ENCODE assay signal across 8 mouse cellular contexts in the genomic region with DNA sequence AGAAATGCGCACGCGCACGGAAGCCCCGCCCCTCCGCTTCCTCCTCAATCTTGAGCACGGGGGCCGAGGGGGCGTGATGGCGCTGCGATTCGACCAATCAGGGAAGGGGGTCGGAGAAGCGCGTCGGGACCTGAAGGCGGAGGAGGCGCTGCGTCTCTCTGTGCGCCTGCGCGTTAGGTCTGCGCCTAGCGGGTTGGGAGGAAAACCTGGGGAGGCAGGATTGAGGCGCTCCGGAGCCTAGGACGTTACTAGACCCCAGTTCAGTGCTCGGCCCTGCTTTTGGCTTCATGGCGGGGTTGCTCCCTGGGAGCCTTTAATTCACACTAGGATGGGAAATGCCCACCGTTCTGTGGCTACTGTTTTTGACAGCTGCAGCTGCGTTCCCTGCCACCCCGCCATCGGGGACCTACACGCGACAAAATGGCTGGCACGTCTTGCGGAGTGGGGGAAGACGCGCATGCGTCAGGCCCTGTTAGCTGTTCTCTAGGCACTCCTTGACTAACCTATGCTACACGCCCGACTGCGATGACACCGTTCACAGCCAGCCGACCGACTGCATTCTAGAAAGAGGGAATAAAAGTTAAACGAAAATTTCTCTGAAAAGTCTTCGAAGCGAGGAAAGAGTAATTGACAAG. TPM values are rescaled to one million over a fixed set of nuclear protein-coding genes. Genes with fewer than 3 reads are reported as not detected.
DNase-seq lines count a peak whose midpoint lies in the region; ATAC-seq and TF ChIP-seq lines count a peak whose summit lies in the region.

No protein-coding gene starts in this region.

- peaks cover 44% of the 10 kb centered on the region for H3K4me1 ChIP-seq in E14TG2a.4 (replicated peaks; ENCODE audit: low read depth, low read length)
- peaks cover 18% of the 10 kb centered on the region for H3K4me1 ChIP-seq in forebrain, embryonic 12.5 days
- peaks cover 20% of the 10 kb centered on the region for H3K4me1 ChIP-seq in heart, postnatal 0 days (ENCODE audit: control insufficient read depth, insufficient read depth)
- peaks cover 23% of the 10 kb centered on the region for H3K4me1 ChIP-seq in liver, embryonic 16.5 days (ENCODE audit: control insufficient read depth, low read depth, low read length)
- peaks cover 36% of the 10 kb centered on the region for H3K4me1 ChIP-seq in neural tube, embryonic 13.5 days (replicated peaks)
- H3K4me1 ChIP-seq in testis, adult 2 months (ENCODE audit: control insufficient read depth, insufficient read depth, low read length) = no peaks in the 10 kb centered on the region; the same call in 1 of the 2 replicates

- H3K27ac ChIP-seq in forebrain, embryonic 12.5 days = peak overlapping the region; percentile 98
- peak overlapping the region; percentile 99 for H3K27ac ChIP-seq in heart, postnatal 0 days (ENCODE audit: low read depth)
- H3K27ac ChIP-seq in liver, embryonic 16.5 days (ENCODE audit: low read length) = peak overlapping the region; percentile 99
- peak overlapping the region; percentile 100 for H3K27ac ChIP-seq in neural tube, embryonic 13.5 days (replicated peaks)
- H3K27ac ChIP-seq in testis, adult 2 months (ENCODE audit: control insufficient read depth, insufficient read depth, low read depth, low read length) = peak overlapping the region; percentile 100

- no peaks in the 10 kb centered on the region for H3K9me3 ChIP-seq in E14TG2a.4 (ENCODE audit: low read length)
- H3K9me3 ChIP-seq in forebrain, embryonic 12.5 days = no peaks in the 10 kb centered on the region
- H3K9me3 ChIP-seq in heart, postnatal 0 days (replicated peaks; ENCODE audit: control insufficient read depth, low read length) = no peaks in the 10 kb centered on the region
- no peaks in the 10 kb centered on the region for H3K9me3 ChIP-seq in liver, embryonic 16.5 days (replicated peaks; ENCODE audit: control insufficient read depth, low read length)
- no peaks in the 10 kb centered on the region for H3K9me3 ChIP-seq in neural tube, embryonic 13.5 days

- H3K36me3 ChIP-seq in E14TG2a.4 (ENCODE audit: insufficient read depth, low read length) = peaks cover 40% of the 10 kb centered on the region
- no peaks in the 10 kb centered on the region; the same call in 1 of the 2 replicates for H3K36me3 ChIP-seq in forebrain, embryonic 12.5 days (replicated peaks)
- no peaks in the 10 kb centered on the region for H3K36me3 ChIP-seq in heart, postnatal 0 days (replicated peaks; ENCODE audit: control insufficient read depth, insufficient read depth, low read length)
- no peaks in the 10 kb centered on the region for H3K36me3 ChIP-seq in liver, embryonic 16.5 days (ENCODE audit: control insufficient read depth, insufficient read depth)
- H3K36me3 ChIP-seq in neural tube, embryonic 13.5 days = no peaks in the 10 kb centered on the region
- no peaks in the 10 kb centered on the region for H3K36me3 ChIP-seq in testis, adult 2 months (ENCODE audit: control insufficient read depth, insufficient read depth, low read length)

- no peaks in the 10 kb centered on the region for H3K27me3 ChIP-seq in E14TG2a.4 (ENCODE audit: insufficient read depth, low read length)
- H3K27me3 ChIP-seq in forebrain, embryonic 12.5 days = no peaks in the 10 kb centered on the region
- no peaks in the 10 kb centered on the region for H3K27me3 ChIP-seq in heart, postnatal 0 days (ENCODE audit: control insufficient read depth, insufficient read depth, low read length)
- H3K27me3 ChIP-seq in liver, embryonic 16.5 days (ENCODE audit: control insufficient read depth, insufficient read depth, low read depth, low read length) = no peaks in the 10 kb centered on the region
- H3K27me3 ChIP-seq in neural tube, embryonic 13.5 days = no peaks in the 10 kb centered on the region
- no peaks in the 10 kb centered on the region for H3K27me3 ChIP-seq in testis, adult 2 months (ENCODE audit: control insufficient read depth, insufficient read depth, low read length)

- no peak for TF ChIP-seq CTCF in E14TG2a.4 (conservative IDR thresholded peaks at IDR 0.05; ENCODE audit: low read length)
- no peak for TF ChIP-seq CTCF in heart, postnatal 0 days (IDR thresholded peaks at IDR 0.05; ENCODE audit: low read depth)
- TF ChIP-seq CTCF in testis, adult 2 months (IDR thresholded peaks at IDR 0.05; ENCODE audit: control insufficient read depth, insufficient read depth, insufficient replicate concordance, low read depth, low read length) = no peak

- H3K4me3 ChIP-seq in E14TG2a.4 (replicated peaks; ENCODE audit: low read length) = peak overlapping the region; percentile 90
- H3K4me3 ChIP-seq in forebrain, embryonic 12.5 days (replicated peaks) = peak overlapping the region; percentile 82
- peak overlapping the region; percentile 73 for H3K4me3 ChIP-seq in heart, postnatal 0 days (ENCODE audit: low read depth, low read length)
- peak overlapping the region; percentile 91 for H3K4me3 ChIP-seq in liver, embryonic 16.5 days (ENCODE audit: low read depth, low read length)
- H3K4me3 ChIP-seq in neural tube, embryonic 13.5 days = peak overlapping the region; percentile 69
- peak overlapping the region; percentile 97 for H3K4me3 ChIP-seq in testis, adult 2 months (ENCODE audit: control insufficient read depth, low read depth, low read length)

- peak overlapping the region; percentile 51 for H3K4me2 ChIP-seq in forebrain, embryonic 12.5 days
- H3K4me2 ChIP-seq in heart, postnatal 0 days (ENCODE audit: low read depth, low read length) = peak overlapping the region; percentile 70
- peak overlapping the region; percentile 81 for H3K4me2 ChIP-seq in liver, embryonic 16.5 days (ENCODE audit: low read depth, low read length)
- peak overlapping the region; percentile 60 for H3K4me2 ChIP-seq in neural tube, embryonic 13.5 days

- peak; percentile 100 for DNase-seq in c-Kit-positive CD71-positive TER-119-positive erythroid progenitor cells, embryonic 14.5 days (ENCODE audit: low spot score)
- DNase-seq in heart, postnatal 0 days (ENCODE audit: low spot score) = peak; percentile 99
- peak; percentile 100 for DNase-seq in kidney, postnatal 4 days

- TF ChIP-seq EP300 in heart, postnatal 0 days (IDR thresholded peaks at IDR 0.05; ENCODE audit: low read depth) = peak; percentile 61; the same call in 1 of the 2 replicates

- peak overlapping the region; percentile 69 for H3K9ac ChIP-seq in forebrain, embryonic 12.5 days
- peak overlapping the region; percentile 58 for H3K9ac ChIP-seq in heart, postnatal 0 days (replicated peaks; ENCODE audit: low read depth, low read length)
- peak overlapping the region; percentile 96 for H3K9ac ChIP-seq in liver, embryonic 16.5 days (ENCODE audit: low read depth, low read length)
- peak overlapping the region; percentile 78 for H3K9ac ChIP-seq in neural tube, embryonic 13.5 days

- TF ChIP-seq POLR2A in testis, adult 2 months (IDR thresholded peaks at IDR 0.05; ENCODE audit: control insufficient read depth, low read depth, low read length) = peak; percentile 92

- ATAC-seq in forebrain, embryonic 12.5 days (ENCODE audit: low FRiP score) = peak; percentile 96
- peak; percentile 96 for ATAC-seq in heart, postnatal 0 days (ENCODE audit: insufficient read depth, low read depth)
- peak; percentile 94 for ATAC-seq in liver, embryonic 16.5 days (ENCODE audit: low read depth)
- ATAC-seq in neural tube, embryonic 13.5 days (ENCODE audit: low read depth) = peak; percentile 97

- under 1% methylated on average over 49 of the region's 49 CpGs for WGBS in forebrain, embryonic 12.5 days
- WGBS in heart, postnatal 0 days = under 1% methylated on average over 49 of the region's 49 CpGs
- under 1% methylated on average over 49 of the region's 49 CpGs for WGBS in liver, embryonic 16.5 days (ENCODE audit: insufficient replicate concordance)
- WGBS in neural tube, embryonic 13.5 days = under 1% methylated on average over 49 of the region's 49 CpGs

RNA-seq across cellular contexts. Expression of gene Rprd2, which starts 0.8 kb away (rescaled TPM):
- 29.1 and 31.0 TPM in 2 replicates for polyA plus RNA-seq in forebrain, embryonic 12.5 days (2016; fragmentation: Nextera tagmentation; extraction: Ambion mirVana)
- total RNA-seq in heart, postnatal 0 days (2014; rRNA removed; ENCODE audit: low replicate concordance) = 25.6 and 28.8 TPM in 2 replicates
- polyA plus RNA-seq in heart, postnatal 0 days (2015; fragmentation: Nextera tagmentation; extraction: Ambion mirVana) = 15.8 and 20.8 TPM in 2 replicates
- 7.7 and 7.9 TPM in 2 replicates for polyA plus RNA-seq in liver, embryonic 16.5 days (2015; fragmentation: Nextera tagmentation; extraction: Ambion mirVana)
- 22.6 and 26.5 TPM in 2 replicates for polyA plus RNA-seq in neural tube, embryonic 13.5 days (2015; fragmentation: Nextera tagmentation; extraction: Ambion mirVana)
- 18.4 and 18.6 TPM in 2 replicates for polyA plus RNA-seq in testis, adult 2 months (2012; rRNA removed)

RNA-seq across cellular contexts. Expression of gene Prpf3, which starts 36.2 kb away (rescaled TPM):
- polyA plus RNA-seq in forebrain, embryonic 12.5 days (2016; fragmentation: Nextera tagmentation; extraction: Ambion mirVana) = 59.1 and 69.5 TPM in 2 replicates
- 2.2 and 6.0 TPM in 2 replicates for total RNA-seq in heart, postnatal 0 days (2014; rRNA removed; ENCODE audit: low replicate concordance)
- 15.8 and 16.3 TPM in 2 replicates for polyA plus RNA-seq in heart, postnatal 0 days (2015; fragmentation: Nextera tagmentation; extraction: Ambion mirVana)
- polyA plus RNA-seq in liver, embryonic 16.5 days (2015; fragmentation: Nextera tagmentation; extraction: Ambion mirVana) = 23.1 and 23.7 TPM in 2 replicates
- 36.1 and 40.0 TPM in 2 replicates for polyA plus RNA-seq in neural tube, embryonic 13.5 days (2015; fragmentation: Nextera tagmentation; extraction: Ambion mirVana)
- 14.9 and 15.5 TPM in 2 replicates for polyA plus RNA-seq in testis, adult 2 months (2012; rRNA removed)

RNA-seq across cellular contexts. Expression of gene Mrps21, which starts 51.9 kb away (rescaled TPM):
- 328 and 348 TPM in 2 replicates for polyA plus RNA-seq in forebrain, embryonic 12.5 days (2016; fragmentation: Nextera tagmentation; extraction: Ambion mirVana)
- total RNA-seq in heart, postnatal 0 days (2014; rRNA removed; ENCODE audit: low replicate concordance) = 142 and 222 TPM in 2 replicates
- polyA plus RNA-seq in heart, postnatal 0 days (2015; fragmentation: Nextera tagmentation; extraction: Ambion mirVana) = 521 and 561 TPM in 2 replicates
- polyA plus RNA-seq in liver, embryonic 16.5 days (2015; fragmentation: Nextera tagmentation; extraction: Ambion mirVana) = 156 and 178 TPM in 2 replicates
- polyA plus RNA-seq in neural tube, embryonic 13.5 days (2015; fragmentation: Nextera tagmentation; extraction: Ambion mirVana) = 327 and 348 TPM in 2 replicates
- polyA plus RNA-seq in testis, adult 2 months (2012; rRNA removed) = 30.5 and 40.4 TPM in 2 replicates

RNA-seq across cellular contexts. Expression of gene Tars2, which starts 59.5 kb away (rescaled TPM):
- polyA plus RNA-seq in forebrain, embryonic 12.5 days (2016; fragmentation: Nextera tagmentation; extraction: Ambion mirVana) = 50.1 and 53.3 TPM in 2 replicates
- total RNA-seq in heart, postnatal 0 days (2014; rRNA removed; ENCODE audit: low replicate concordance) = 43.5 and 47.1 TPM in 2 replicates
- polyA plus RNA-seq in heart, postnatal 0 days (2015; fragmentation: Nextera tagmentation; extraction: Ambion mirVana) = 30.0 and 30.3 TPM in 2 replicates
- polyA plus RNA-seq in liver, embryonic 16.5 days (2015; fragmentation: Nextera tagmentation; extraction: Ambion mirVana) = 33.0 and 33.9 TPM in 2 replicates
- polyA plus RNA-seq in neural tube, embryonic 13.5 days (2015; fragmentation: Nextera tagmentation; extraction: Ambion mirVana) = 36.9 and 39.2 TPM in 2 replicates
- 24.7 and 25.7 TPM in 2 replicates for polyA plus RNA-seq in testis, adult 2 months (2012; rRNA removed)

Comparison
In these comparisons a context has a peak if more than half of its experiments do, and no peak if none do; other contexts are left out.
1. Peak in every context shown above with its lines: DNase-seq, ATAC-seq, H3K4me3 ChIP-seq and H3K27ac ChIP-seq.